Mouse (Mus musculus): ENCODE data around the gene Wipf2.
"Not testable (repeated sequence)": the region's sequence is repeated elsewhere in the genome, so short reads cannot be mapped to it uniquely, and the experiment has no call there.

Wipf2 gene

GRCm38 (mm10) chr11:98911498-98911897, 48.1 kb downstream of the Wipf2 start:
- DNase-seq = no peak

GRCm38 (mm10) chr11:98914196-98914595, 50.8 kb downstream of the Wipf2 start:
- DNase-seq = no peak

GRCm38 (mm10) chr11:98916376-98916775, 52.9 kb downstream of the Wipf2 start:
- not testable (repeated sequence) for DNase-seq

GRCm38 (mm10) chr11:98917428-98918005, 54.1 kb downstream of the Wipf2 start:
- no peak for DNase-seq

GRCm38 (mm10) chr11:98918231-98918630, 54.8 kb downstream of the Wipf2 start:
- no peak for DNase-seq

GRCm38 (mm10) chr11:98919009-98919408, 55.6 kb downstream of the Wipf2 start:
- no peak for DNase-seq

- not testable (repeated sequence) for DNase-seq
Observed at GRCm38 (mm10) chr11:98921813-98922212, 58.4 kb downstream of the Wipf2 start.

GRCm38 (mm10) chr11:98922307-98922706, 58.9 kb downstream of the Wipf2 start:
- not testable (repeated sequence) for DNase-seq

GRCm38 (mm10) chr11:98922851-98923711, 59.6 kb downstream of the Wipf2 start:
- not testable (repeated sequence) for DNase-seq

GRCm38 (mm10) chr11:98924633-98925175, 61.3 kb downstream of the Wipf2 start:
- DNase-seq = no peak

GRCm38 (mm10) chr11:98925265-98925721, 61.9 kb downstream of the Wipf2 start:
- DNase-seq = no peak

GRCm38 (mm10) chr11:98925868-98926311, 62.5 kb downstream of the Wipf2 start:
- no peak for DNase-seq

GRCm38 (mm10) chr11:98926553-98926952, 63.1 kb downstream of the Wipf2 start:
- no peak for DNase-seq

- no peak for DNase-seq
Observed at GRCm38 (mm10) chr11:98927438-98928076, 64.1 kb downstream of the Wipf2 start, which contains the start of gene Rara. Gene Rara (plus strand): TSS chr11:98927818.

GRCm38 (mm10) chr11:98928186-98928893, 64.9 kb downstream of the Wipf2 start:
- DNase-seq = no peak

- no peak for DNase-seq
Observed at GRCm38 (mm10) chr11:98929503-98929902, 66.1 kb downstream of the Wipf2 start.

GRCm38 (mm10) chr11:98930127-98930601, 66.7 kb downstream of the Wipf2 start:
- no peak for DNase-seq

GRCm38 (mm10) chr11:98930773-98931512, 67.5 kb downstream of the Wipf2 start:
- no peak for DNase-seq

GRCm38 (mm10) chr11:98931513-98932292, 68.3 kb downstream of the Wipf2 start:
- DNase-seq = no peak

GRCm38 (mm10) chr11:98932293-98933091, 69.1 kb downstream of the Wipf2 start:
- DNase-seq = no peak
